Mouse (Mus musculus): ENCODE measurements around the gene Fbxl7. TPM values are rescaled to one million over a fixed set of nuclear protein-coding genes. Genes with fewer than 3 reads are reported as not detected.

Fbxl7 gene
- polyA plus RNA-seq (2012) = not detected in 2 replicates

DNA sequence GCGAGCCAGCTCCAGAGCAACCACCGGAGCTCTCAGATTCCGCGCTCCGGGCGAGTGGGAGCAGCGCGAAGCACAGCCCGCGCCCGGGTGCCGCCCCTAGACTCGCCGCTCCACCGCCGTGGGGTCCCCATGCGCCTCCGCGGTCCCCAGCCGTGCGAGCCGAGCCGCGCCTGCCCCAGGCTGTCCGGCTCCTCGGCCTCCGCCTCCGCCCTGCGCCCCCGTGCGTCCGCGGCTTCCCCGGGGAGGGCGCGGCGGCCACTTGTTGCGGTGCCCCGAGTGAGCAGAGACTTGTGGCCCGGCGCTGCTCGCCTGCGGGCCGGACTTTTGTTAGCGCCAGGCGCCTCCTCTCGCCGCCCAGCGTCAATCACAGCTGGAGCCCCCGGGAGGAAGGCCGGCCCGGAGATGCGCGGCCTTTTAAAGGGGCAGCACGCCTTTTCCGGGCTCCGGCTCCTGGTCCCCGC is at the start of gene Fbxl7:
Gene Fbxl7 (minus strand): TSS at position 330 of the 461 bp plus-strand sequence.
- no peak for TF ChIP-seq GATA1 (IDR thresholded peaks at IDR 0.05; ENCODE audit: low read length)

DNA sequence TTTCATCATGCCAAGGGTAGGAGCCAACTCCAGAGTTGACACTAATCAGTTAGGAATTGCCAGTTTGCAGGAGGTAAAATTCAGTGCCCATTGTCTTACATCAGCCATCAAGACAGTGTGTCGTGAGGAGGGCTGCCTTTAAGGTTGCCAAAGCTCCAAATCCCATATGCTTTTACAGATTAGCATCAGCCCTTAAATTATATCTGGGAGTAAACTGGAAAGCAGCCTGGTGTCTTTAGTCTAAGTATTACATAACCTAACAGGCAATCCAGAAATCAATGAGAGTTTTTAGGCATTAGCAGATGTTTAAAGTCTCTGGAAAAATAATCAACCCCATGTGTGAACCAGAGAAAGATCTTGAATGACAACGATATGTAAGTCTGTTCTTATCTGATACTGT is 26.6 kb upstream of the Fbxl7 start:
- TF ChIP-seq GATA1 (IDR thresholded peaks at IDR 0.05; ENCODE audit: low read length) = no peak

- TF ChIP-seq GATA1 (IDR thresholded peaks at IDR 0.05; ENCODE audit: low read length) = no peak
These were observed 18.0 kb upstream of the Fbxl7 start for GRCm38 (mm10) chr15:26913427-26913826.

GRCm38 (mm10) chr15:26895761-26896160 is 381 bp upstream of the Fbxl7 start:
- TF ChIP-seq GATA1 (IDR thresholded peaks at IDR 0.05; ENCODE audit: low read length) = no peak

DNA sequence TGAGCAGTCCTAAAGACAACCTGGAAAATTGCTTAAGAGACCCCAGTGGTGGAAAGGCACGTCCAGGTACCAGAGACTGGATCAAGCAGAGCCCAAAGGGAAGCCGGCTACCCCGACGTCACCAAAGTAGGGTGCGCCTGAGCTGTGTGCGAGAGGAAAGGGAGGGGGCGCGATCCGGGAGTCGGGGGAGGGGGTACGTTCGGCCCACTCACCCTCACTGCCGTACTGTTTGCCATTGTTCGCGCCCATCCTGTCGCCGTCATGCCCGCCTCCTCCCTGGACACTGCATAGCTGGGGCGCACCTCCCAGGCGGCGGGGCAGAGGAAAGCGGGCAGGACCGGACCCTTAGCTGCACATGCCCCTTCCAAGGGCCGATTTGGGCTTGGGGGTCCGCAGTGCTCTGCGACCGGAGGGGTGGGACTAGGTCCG is 565 bp downstream of the Fbxl7 start:
- TF ChIP-seq GATA1 (IDR thresholded peaks at IDR 0.05; ENCODE audit: low read length) = no peak

DNA sequence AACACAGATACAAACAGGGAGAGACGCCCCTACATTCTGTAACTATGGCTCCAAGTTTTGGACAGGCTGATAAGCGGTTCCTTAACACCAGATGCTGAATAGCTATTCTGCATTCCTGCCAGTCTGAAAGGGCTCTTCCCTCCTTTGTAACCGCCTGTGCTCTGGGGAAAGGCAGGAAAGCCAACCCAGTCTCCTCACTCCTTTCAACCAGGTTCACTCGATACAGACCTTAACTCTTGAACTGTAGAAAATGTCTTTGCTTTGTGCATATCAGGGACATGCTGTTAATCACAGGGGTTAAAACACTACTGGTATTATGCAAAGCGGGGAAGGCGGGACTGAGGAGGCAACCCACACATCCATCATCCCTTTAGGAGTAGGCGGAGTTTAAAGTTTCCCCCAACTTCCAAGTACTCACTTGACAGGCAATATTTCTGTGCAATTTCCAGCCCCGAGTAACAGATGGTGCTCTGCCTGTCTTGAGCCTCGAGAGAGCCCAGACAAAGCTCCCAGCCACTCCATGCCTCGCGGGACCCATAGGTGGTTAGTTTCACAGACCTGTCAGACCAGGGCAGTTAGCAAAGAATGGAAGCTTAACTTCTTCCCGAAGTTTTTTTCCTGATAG is 1.2 kb downstream of the Fbxl7 start:
- no peak for TF ChIP-seq GATA1 (IDR thresholded peaks at IDR 0.05; ENCODE audit: low read length)

GRCm38 (mm10) chr15:26893136-26893535 is 2.2 kb downstream of the Fbxl7 start:
- TF ChIP-seq GATA1 (IDR thresholded peaks at IDR 0.05; ENCODE audit: low read length) = no peak

DNA sequence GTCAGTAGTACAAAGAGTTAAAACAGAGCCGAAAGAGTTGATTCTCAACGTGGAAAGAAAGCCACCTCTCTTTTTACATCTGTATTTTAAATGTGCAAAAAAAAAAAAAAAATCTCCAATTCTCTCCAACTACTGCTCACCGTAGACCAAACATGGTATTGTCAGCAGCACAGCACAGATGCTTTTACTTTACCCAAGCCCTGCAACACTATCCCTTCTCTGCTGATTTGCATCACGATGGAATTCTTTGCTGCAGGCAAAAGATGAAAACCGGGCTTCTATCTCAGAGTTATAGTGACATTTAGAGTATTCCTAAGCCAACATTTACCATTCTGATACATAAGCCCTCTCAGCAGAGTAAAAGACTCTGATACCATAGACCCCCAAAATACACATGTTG is 5.4 kb downstream of the Fbxl7 start:
- TF ChIP-seq GATA1 (IDR thresholded peaks at IDR 0.05; ENCODE audit: low read length) = no peak

GRCm38 (mm10) chr15:26888170-26888569 is 7.2 kb downstream of the Fbxl7 start:
- TF ChIP-seq GATA1 (IDR thresholded peaks at IDR 0.05; ENCODE audit: low read length) = no peak

- no peak for TF ChIP-seq GATA1 (IDR thresholded peaks at IDR 0.05; ENCODE audit: low read length)
These were observed 9.4 kb downstream of the Fbxl7 start for GRCm38 (mm10) chr15:26885979-26886378.

DNA sequence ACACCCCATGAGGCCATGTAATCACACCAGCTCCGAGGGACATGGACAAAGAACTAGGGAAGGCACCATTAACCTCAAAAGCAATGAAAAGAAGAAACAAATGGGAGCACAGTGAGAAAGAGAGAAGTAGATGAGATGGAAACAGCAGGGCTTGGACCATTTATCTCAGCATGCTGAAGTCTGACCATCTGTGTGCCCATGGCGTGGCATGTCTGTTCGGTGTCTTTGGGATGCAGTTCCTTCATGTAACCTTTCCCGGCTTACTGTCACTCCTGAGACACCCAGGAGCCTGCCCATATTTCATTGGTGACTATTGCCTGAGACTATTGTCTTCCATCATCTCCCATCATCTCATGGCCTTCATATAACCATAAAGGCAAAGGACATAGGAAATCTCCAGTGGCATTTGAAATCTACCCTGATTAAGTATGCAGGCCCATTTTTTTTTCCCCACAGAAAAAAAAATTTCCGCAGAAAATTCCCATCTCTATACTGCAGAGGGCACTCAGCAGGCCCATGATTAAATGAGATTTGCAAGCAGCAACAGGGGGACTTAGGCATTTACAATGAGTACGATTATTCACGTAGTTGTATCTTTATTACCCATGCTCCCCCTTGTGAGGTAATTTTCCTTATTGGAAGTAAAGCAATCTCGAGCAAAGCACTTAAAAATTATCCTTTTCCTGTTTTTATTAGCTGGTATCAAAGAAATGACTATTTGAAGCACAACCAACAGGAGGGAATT is 15.0 kb downstream of the Fbxl7 start:
- TF ChIP-seq GATA1 (IDR thresholded peaks at IDR 0.05; ENCODE audit: low read length) = no peak

DNA sequence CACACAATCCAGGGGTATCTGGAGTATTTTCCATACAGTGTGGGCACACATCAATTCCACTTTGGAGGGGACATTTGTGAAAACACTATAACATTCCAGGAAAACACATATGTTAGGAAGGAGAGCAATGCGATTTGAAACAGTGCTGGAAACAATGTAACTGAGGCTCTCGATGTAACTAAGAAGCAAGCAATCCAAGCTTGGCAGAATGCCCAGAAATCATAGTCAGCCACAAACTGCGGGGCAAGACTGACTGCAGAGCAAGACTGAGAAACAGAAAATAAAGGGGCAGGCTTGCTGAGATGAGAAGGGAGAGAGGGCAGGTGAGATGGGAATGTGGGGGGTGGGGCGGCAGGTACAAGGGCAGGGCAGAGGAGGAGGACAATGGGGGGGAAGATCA is 19.7 kb downstream of the Fbxl7 start:
- no peak for TF ChIP-seq GATA1 (IDR thresholded peaks at IDR 0.05; ENCODE audit: low read length)

- TF ChIP-seq GATA1 (IDR thresholded peaks at IDR 0.05; ENCODE audit: low read length) = no peak
These were observed 23.1 kb downstream of the Fbxl7 start for GRCm38 (mm10) chr15:26872234-26872633.

DNA sequence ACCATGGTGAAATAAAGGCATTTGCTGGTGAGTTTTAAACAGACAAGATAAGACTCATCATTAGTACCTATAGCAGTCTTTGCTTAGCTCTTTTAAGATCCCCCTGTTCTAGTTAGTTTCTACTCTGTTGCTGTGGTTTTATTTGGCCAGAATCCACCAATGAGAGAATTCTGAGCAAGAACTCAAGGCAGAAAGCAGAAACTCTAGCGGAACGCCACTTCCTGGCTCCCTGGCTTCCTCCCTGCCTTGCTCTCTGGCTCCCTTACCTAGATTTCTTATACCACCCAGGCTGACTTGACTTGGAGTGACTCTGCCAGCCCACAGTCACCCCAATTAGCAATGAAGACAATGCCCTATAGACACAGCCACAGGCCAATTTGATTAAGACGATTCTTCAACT is 26.2 kb downstream of the Fbxl7 start:
- no peak for TF ChIP-seq GATA1 (IDR thresholded peaks at IDR 0.05; ENCODE audit: low read length)

GRCm38 (mm10) chr15:26867521-26867920 is 27.9 kb downstream of the Fbxl7 start:
- TF ChIP-seq GATA1 (IDR thresholded peaks at IDR 0.05; ENCODE audit: low read length) = no peak

DNA sequence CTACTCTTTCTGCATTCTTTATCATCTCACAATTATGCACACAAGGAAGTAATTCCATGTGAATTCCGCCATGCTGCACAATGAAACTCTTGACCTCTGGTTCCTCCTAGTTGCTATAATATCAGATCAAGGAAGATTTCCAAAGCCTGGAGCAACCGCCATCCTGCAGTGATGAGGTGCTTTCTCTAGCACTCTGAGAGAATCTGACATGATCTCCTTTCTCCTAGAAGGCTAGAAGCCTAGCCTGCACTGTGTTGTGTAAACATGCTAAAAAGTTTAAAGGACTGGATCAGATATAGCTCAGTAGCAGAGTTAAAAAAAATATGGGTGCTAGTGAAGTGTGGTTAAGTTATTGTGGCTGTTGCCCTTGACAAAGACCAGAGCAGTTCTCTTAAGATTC is 33.2 kb downstream of the Fbxl7 start:
- no peak for TF ChIP-seq GATA1 (IDR thresholded peaks at IDR 0.05; ENCODE audit: low read length)

DNA sequence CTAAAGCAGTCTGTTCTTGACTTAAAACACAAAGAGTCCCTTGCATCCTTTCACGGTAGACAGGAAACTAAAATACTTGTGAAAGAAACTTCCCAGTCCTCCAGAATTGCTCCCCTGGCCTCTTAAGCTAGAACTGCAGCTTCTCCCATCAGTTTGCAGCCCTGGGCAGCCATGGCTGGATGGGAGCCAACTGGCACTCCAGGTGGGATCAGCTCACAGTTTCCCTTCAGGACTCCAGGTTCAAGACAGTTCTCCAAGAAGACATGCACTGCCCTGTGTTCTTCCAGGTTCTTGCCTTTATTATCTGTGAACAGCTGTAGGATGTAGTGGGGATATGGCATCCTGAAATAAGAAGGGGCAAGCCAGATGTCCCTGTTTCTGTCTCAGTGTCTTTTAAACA is 45.8 kb downstream of the Fbxl7 start:
- no peak for TF ChIP-seq GATA1 (IDR thresholded peaks at IDR 0.05; ENCODE audit: low read length)

Data from G1E-ER4 (cell line).